Mouse (Mus musculus) liver, embryonic 14.5 days (tissue): ENCODE results near the gene Pfas.

Experiments
- CTCF ChIP-seq: IDR thresholded peaks from 2 replicates; pipeline ENCODE4 v1.5.1; 2016; ENCODE audit warnings: antibody characterized with exemption, low read depth, control low read depth
- EP300 ChIP-seq: IDR thresholded peaks from 2 replicates; pipeline ENCODE4 v1.6.1; 2016; ENCODE audit warnings: antibody characterized with exemption, low read depth

- TF ChIP-seq CTCF (no peak), EP300 (no peak)
These were observed 27.3 kb downstream of the Pfas start for GRCm38 (mm10) chr11:68980919-68981318.
